Mouse (Mus musculus): ENCODE data around the gene Tmem234. TPM values are rescaled to one million over a fixed set of nuclear protein-coding genes. Genes with fewer than 3 reads are reported as not detected.

Tmem234 gene
- polyA plus RNA-seq, 1 experiment: 94.0 TPM

- H3K36me3 ChIP-seq (ENCODE audit: control insufficient read depth, insufficient read depth, low read length, poor library complexity, severe bottlenecking): no peaks in the 10 kb centered on the region
- peaks cover 2% of the 10 kb centered on the region for H3K4me1 ChIP-seq (ENCODE audit: control insufficient read depth, insufficient read depth, low read length)
- H3K27ac ChIP-seq (ENCODE audit: insufficient read depth, low read length): no peak overlapping the region
- H3K4me3 ChIP-seq (ENCODE audit: low read depth, low read length): no peak overlapping the region
- TF ChIP-seq EP300 (IDR thresholded peaks at IDR 0.05; ENCODE audit: insufficient read depth, low read depth, low read length) (no peak), POLR2A (IDR thresholded peaks at IDR 0.05; ENCODE audit: insufficient read depth, low read length) (no peak), CTCF (IDR thresholded peaks at IDR 0.05; ENCODE audit: low read depth, low read length) (no peak)
- no peaks in the 10 kb centered on the region for H3K9me3 ChIP-seq (replicated peaks; ENCODE audit: control insufficient read depth, insufficient read depth, low read length, poor library complexity, severe bottlenecking)
- H3K9ac ChIP-seq (ENCODE audit: low read depth, poor library complexity, severe bottlenecking): no peak overlapping the region
- no peaks in the 10 kb centered on the region for H3K27me3 ChIP-seq (ENCODE audit: control insufficient read depth, insufficient read depth, low read length, poor library complexity, severe bottlenecking)
Observed at GRCm38 (mm10) chr4:129570028-129570427, 30.4 kb upstream of the Tmem234 start.

- H3K4me1 ChIP-seq (ENCODE audit: control insufficient read depth, insufficient read depth, low read length): peaks cover 2% of the 10 kb centered on the region
- TF ChIP-seq CTCF (IDR thresholded peaks at IDR 0.05; ENCODE audit: low read depth, low read length) (no peak), POLR2A (IDR thresholded peaks at IDR 0.05; ENCODE audit: insufficient read depth, low read length) (no peak), EP300 (IDR thresholded peaks at IDR 0.05; ENCODE audit: insufficient read depth, low read depth, low read length) (no peak)
- H3K9me3 ChIP-seq (replicated peaks; ENCODE audit: control insufficient read depth, insufficient read depth, low read length, poor library complexity, severe bottlenecking): no peaks in the 10 kb centered on the region
- no peak overlapping the region for H3K9ac ChIP-seq (ENCODE audit: low read depth, poor library complexity, severe bottlenecking)
- no peak overlapping the region for H3K4me3 ChIP-seq (ENCODE audit: low read depth, low read length)
- no peaks in the 10 kb centered on the region for H3K27me3 ChIP-seq (ENCODE audit: control insufficient read depth, insufficient read depth, low read length, poor library complexity, severe bottlenecking)
- H3K36me3 ChIP-seq (ENCODE audit: control insufficient read depth, insufficient read depth, low read length, poor library complexity, severe bottlenecking): no peaks in the 10 kb centered on the region
- no peak overlapping the region for H3K27ac ChIP-seq (ENCODE audit: insufficient read depth, low read length)
Observed at GRCm38 (mm10) chr4:129571551-129572084, 28.9 kb upstream of the Tmem234 start.

- TF ChIP-seq POLR2A (IDR thresholded peaks at IDR 0.05; ENCODE audit: insufficient read depth, low read length) (no peak), CTCF (IDR thresholded peaks at IDR 0.05; ENCODE audit: low read depth, low read length) (no peak), EP300 (IDR thresholded peaks at IDR 0.05; ENCODE audit: insufficient read depth, low read depth, low read length) (no peak)
- peaks cover 2% of the 10 kb centered on the region for H3K4me1 ChIP-seq (ENCODE audit: control insufficient read depth, insufficient read depth, low read length)
- no peak overlapping the region for H3K27ac ChIP-seq (ENCODE audit: insufficient read depth, low read length)
Observed at GRCm38 (mm10) chr4:129572236-129573092, 28.0 kb upstream of the Tmem234 start.

GRCm38 (mm10) chr4:129573093-129573370 is 27.4 kb upstream of the Tmem234 start:
- no peaks in the 10 kb centered on the region for H3K9me3 ChIP-seq (replicated peaks; ENCODE audit: control insufficient read depth, insufficient read depth, low read length, poor library complexity, severe bottlenecking)

More at GRCm38 (mm10) chr4:129572236-129573092, 28.0 kb upstream of the Tmem234 start:
- no peak overlapping the region for H3K4me3 ChIP-seq (ENCODE audit: low read depth, low read length)
- no peaks in the 10 kb centered on the region for H3K27me3 ChIP-seq (ENCODE audit: control insufficient read depth, insufficient read depth, low read length, poor library complexity, severe bottlenecking)
- no peaks in the 10 kb centered on the region for H3K36me3 ChIP-seq (ENCODE audit: control insufficient read depth, insufficient read depth, low read length, poor library complexity, severe bottlenecking)
- no peaks in the 10 kb centered on the region for H3K9me3 ChIP-seq (replicated peaks; ENCODE audit: control insufficient read depth, insufficient read depth, low read length, poor library complexity, severe bottlenecking)
- H3K9ac ChIP-seq (ENCODE audit: low read depth, poor library complexity, severe bottlenecking): no peak overlapping the region

GRCm38 (mm10) chr4:129573430-129573829 is 27.0 kb upstream of the Tmem234 start, which contains the start of gene Lck:
Lck (minus strand) TSS chr4:129573641.
- H3K4me3 ChIP-seq (ENCODE audit: low read depth, low read length): no peak within 1 kb of the TSS
- no peak within 1 kb of the TSS for H3K27ac ChIP-seq (ENCODE audit: insufficient read depth, low read length)
- peaks cover 2% of the 10 kb centered on the region for H3K4me1 ChIP-seq (ENCODE audit: control insufficient read depth, insufficient read depth, low read length)
- no peaks in the 10 kb centered on the region for H3K9me3 ChIP-seq (replicated peaks; ENCODE audit: control insufficient read depth, insufficient read depth, low read length, poor library complexity, severe bottlenecking)
- H3K36me3 ChIP-seq (ENCODE audit: control insufficient read depth, insufficient read depth, low read length, poor library complexity, severe bottlenecking): no peaks in the 10 kb centered on the region
- H3K27me3 ChIP-seq (ENCODE audit: control insufficient read depth, insufficient read depth, low read length, poor library complexity, severe bottlenecking): no peaks in the 10 kb centered on the region
- no peak within 1 kb of the TSS for H3K9ac ChIP-seq (ENCODE audit: low read depth, poor library complexity, severe bottlenecking)
- TF ChIP-seq EP300 (IDR thresholded peaks at IDR 0.05; ENCODE audit: insufficient read depth, low read depth, low read length) (no peak), CTCF (IDR thresholded peaks at IDR 0.05; ENCODE audit: low read depth, low read length) (no peak), POLR2A (IDR thresholded peaks at IDR 0.05; ENCODE audit: insufficient read depth, low read length) (no peak)

More at GRCm38 (mm10) chr4:129573093-129573370, 27.4 kb upstream of the Tmem234 start:
- Histone ChIP-seq H3K27ac (ENCODE audit: insufficient read depth, low read length) (no peak overlapping the region), H3K36me3 (ENCODE audit: control insufficient read depth, insufficient read depth, low read length, poor library complexity, severe bottlenecking) (no peaks in the 10 kb centered on the region), H3K4me3 (ENCODE audit: low read depth, low read length) (no peak overlapping the region), H3K9ac (ENCODE audit: low read depth, poor library complexity, severe bottlenecking) (no peak overlapping the region), H3K4me1 (ENCODE audit: control insufficient read depth, insufficient read depth, low read length) (peaks cover 2% of the 10 kb centered on the region), H3K27me3 (ENCODE audit: control insufficient read depth, insufficient read depth, low read length, poor library complexity, severe bottlenecking) (no peaks in the 10 kb centered on the region)
- TF ChIP-seq EP300 (IDR thresholded peaks at IDR 0.05; ENCODE audit: insufficient read depth, low read depth, low read length) (no peak), POLR2A (IDR thresholded peaks at IDR 0.05; ENCODE audit: insufficient read depth, low read length) (no peak), CTCF (IDR thresholded peaks at IDR 0.05; ENCODE audit: low read depth, low read length) (no peak)
